Mouse (Mus musculus) embryonic facial prominence, embryonic 14.5 days (tissue): ENCODE results near the gene Zfp747. TPM values are rescaled to one million over a fixed set of nuclear protein-coding genes. Genes with fewer than 3 reads are reported as not detected.
"Not testable (repeated sequence)": the region's sequence is repeated elsewhere in the genome, so short reads cannot be mapped to it uniquely, and the experiment has no call there.

Experiments
- ATAC-seq: fragments of 200-750 bp; cut with Nextera tagmentation; 2 replicates; pipeline ENCODE4 v1.8.0; 2017; ENCODE audit warnings: low read depth, moderate number of reproducible peaks, moderate TSS enrichment
- DNase-seq: peaks from one replicate; pipeline ENCODE4 v3.0.0-alpha.2; 2015; ENCODE audit warnings: low spot score
- H3K27ac ChIP-seq: fragments of 300-500 bp; sonication (generic); replicated peaks from 2 replicates; pipeline ENCODE4 v1.5.1; 2014; ENCODE audit warnings: low read depth, mild to moderate bottlenecking, low read length, moderate library complexity
- H3K27me3 ChIP-seq: fragments of 300-500 bp; sonication (generic); replicated peaks from 2 replicates; pipeline ENCODE4 v1.6.1; 2014; ENCODE audit warnings: low read length; ENCODE audit not compliant: control insufficient read depth, insufficient read depth
- H3K36me3 ChIP-seq: fragments of 300-500 bp; sonication (generic); 2 replicates; pipeline ENCODE4 v1.6.1; 2014; ENCODE audit warnings: low read length, mixed read lengths; ENCODE audit not compliant: control insufficient read depth, insufficient read depth
- H3K4me1 ChIP-seq: fragments of 300-500 bp; sonication (generic); 2 replicates; pipeline ENCODE4 v1.6.1; 2014; ENCODE audit warnings: antibody characterized with exemption, low read length; ENCODE audit not compliant: control insufficient read depth, insufficient read depth
- H3K4me2 ChIP-seq: fragments of 300-500 bp; sonication (generic); 2 replicates; pipeline ENCODE4 v1.6.1; 2014; ENCODE audit warnings: low read depth, mild to moderate bottlenecking, low read length, moderate library complexity, mixed read lengths
- H3K4me3 ChIP-seq: fragments of 300-500 bp; sonication (generic); 2 replicates; pipeline ENCODE4 v1.5.1; 2014; ENCODE audit warnings: low read depth, mild to moderate bottlenecking, low read length
- H3K9ac ChIP-seq: fragments of 300-500 bp; sonication (generic); 2 replicates; pipeline ENCODE4 v1.6.1; 2014; ENCODE audit warnings: low read depth, mild to moderate bottlenecking, low read length, moderate library complexity, mixed read lengths
- H3K9me3 ChIP-seq: fragments of 300-500 bp; sonication (generic); 2 replicates; pipeline ENCODE4 v1.6.1; 2016; ENCODE audit warnings: low read length; ENCODE audit not compliant: control insufficient read depth
- WGBS: fragments of 180-500 bp; shearing (Covaris S2); extraction: QIAGEN DNeasy Blood & Tissue Kit; methylation state at CpG from one replicate; pipeline ENCODE4 v1.1.7; 2014; 5-methylcytosine and 5-hydroxymethylcytosine counted together
- polyA plus RNA-seq: library from polyadenylated mRNA; unstranded; fragments of >200 nt; fragmentation: Nextera tagmentation; extraction: Ambion mirVana; gene quantifications from 2 replicates; pipeline ENCODE4 v1.2.1, GENCODE M21; 2014

The Zfp747 gene
- polyA plus RNA-seq, 1 experiment from 2014 or later: 4.9 TPM

DNA sequence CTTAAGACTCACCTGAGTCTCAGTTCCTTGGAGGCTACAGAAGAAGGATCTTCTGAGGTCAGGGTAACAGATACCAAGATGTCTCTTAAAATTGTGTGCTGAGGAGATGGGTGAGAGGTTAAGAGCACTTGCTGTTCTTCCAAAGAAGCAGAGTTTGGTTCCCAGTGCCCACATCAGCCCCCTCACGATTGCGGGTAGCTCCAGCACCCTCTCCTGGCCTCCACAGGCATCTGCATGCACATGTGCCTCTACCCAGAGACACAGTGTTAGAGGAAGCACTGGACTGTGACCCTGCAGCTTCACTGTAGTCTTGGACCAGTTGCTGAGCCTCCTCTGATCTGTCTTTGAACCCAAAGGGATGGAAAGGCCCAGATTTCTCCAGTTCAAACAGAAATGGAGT lies 27.1 kb upstream of the Zfp747 start:
- Histone ChIP-seq H3K9me3 (no peaks in the 10 kb centered on the region), H3K4me3 (no peak overlapping the region), H3K9ac (no peak overlapping the region), H3K36me3 (peaks cover 5% of the 10 kb centered on the region; the same call in 1 of the 2 replicates), H3K27ac (no peak overlapping the region), H3K27me3 (no peaks in the 10 kb centered on the region), H3K4me2 (no peak overlapping the region), H3K4me1 (0 out of 2 replicates have a peak, but pooled peaks cover 3% of the 10 kb centered on the region)
- 40% methylated on average over 2 of the region's 2 CpGs for WGBS
- no peak for DNase-seq
- no peak for ATAC-seq

DNA sequence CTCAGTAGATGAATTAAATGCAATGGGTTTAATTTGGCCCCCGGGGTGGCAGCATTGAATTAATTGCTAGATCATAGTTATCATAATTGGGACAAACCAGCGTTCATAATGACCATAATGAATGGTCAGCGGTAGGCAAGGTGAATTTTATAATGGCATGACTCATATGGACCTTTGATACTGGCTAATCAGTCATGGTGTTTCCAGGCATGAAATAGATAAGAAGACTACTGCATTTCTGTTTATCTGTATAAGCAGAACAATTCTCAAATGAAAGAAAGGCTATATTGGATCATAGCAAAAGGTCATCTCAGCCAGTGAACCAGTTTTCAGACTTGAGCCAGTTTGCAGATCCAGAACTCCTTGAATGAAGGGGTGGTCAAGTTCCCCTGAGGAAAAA lies 24.5 kb upstream of the Zfp747 start:
- Histone ChIP-seq H3K4me1 (no peaks in the 10 kb centered on the region), H3K9me3 (no peaks in the 10 kb centered on the region), H3K27ac (no peak overlapping the region), H3K36me3 (peaks cover 5% of the 10 kb centered on the region; the same call in 1 of the 2 replicates), H3K9ac (no peak overlapping the region), H3K27me3 (no peaks in the 10 kb centered on the region), H3K4me2 (no peak overlapping the region), H3K4me3 (no peak overlapping the region)
- DNase-seq (no peak), ATAC-seq (no peak)
- WGBS: 66% methylated on average over 3 of the region's 3 CpGs

DNA sequence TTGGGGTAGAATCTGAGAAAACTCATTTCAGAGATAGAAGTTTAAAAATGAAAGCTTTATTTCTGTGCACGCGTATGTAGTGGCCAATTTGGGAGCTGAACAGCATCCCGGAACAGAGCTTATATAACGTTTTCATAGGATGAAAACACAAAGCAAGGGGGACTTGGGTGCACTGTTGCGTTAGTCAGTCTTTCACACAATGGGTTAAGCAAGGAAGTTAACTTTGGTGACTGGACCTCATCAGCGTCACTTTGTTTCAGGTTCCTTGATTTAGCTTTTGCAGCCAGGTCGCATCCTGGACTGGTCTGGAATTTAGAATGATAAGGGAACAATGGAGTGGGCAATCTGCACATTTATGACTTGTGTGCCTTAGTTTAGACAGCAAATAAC lies 18.1 kb upstream of the Zfp747 start:
- Histone ChIP-seq H3K27me3 (no peaks in the 10 kb centered on the region), H3K27ac (peak overlapping the region; percentile 72), H3K4me3 (peak overlapping the region; percentile 71), H3K9ac (peak overlapping the region; percentile 62), H3K4me2 (peak overlapping the region; percentile 75), H3K4me1 (peaks cover 10% of the 10 kb centered on the region), H3K9me3 (no peaks in the 10 kb centered on the region), H3K36me3 (peaks cover 10% of the 10 kb centered on the region)
- DNase-seq (no peak), ATAC-seq (no peak)
- 20% methylated on average over 7 of the region's 7 CpGs for WGBS

- H3K9me3 ChIP-seq: no peaks in the 10 kb centered on the region
- peak within 1 kb of the TSS; percentile 75 for H3K4me2 ChIP-seq
- ATAC-seq: peak; percentile 94
- WGBS: under 1% methylated on average over 35 of the region's 45 CpGs
- no peaks in the 10 kb centered on the region for H3K27me3 ChIP-seq
- H3K9ac ChIP-seq: peak within 1 kb of the TSS; percentile 84
- H3K36me3 ChIP-seq: peaks cover 10% of the 10 kb centered on the region
- H3K4me1 ChIP-seq: peaks cover 10% of the 10 kb centered on the region
- H3K4me3 ChIP-seq: peak within 1 kb of the TSS; percentile 71
- peak within 1 kb of the TSS; percentile 90 for H3K27ac ChIP-seq
- peak; percentile 99 for DNase-seq
These were observed 17.5 kb upstream of the Zfp747 start, which contains the start of gene E430018J23Rik for GRCm38 (mm10) chr7:127393157-127393943. E430018J23Rik (minus strand) TSS chr7:127393629.

GRCm38 (mm10) chr7:127392251-127392824 lies 16.5 kb upstream of the Zfp747 start:
- no peak overlapping the region for H3K27ac ChIP-seq
- H3K4me3 ChIP-seq: peak overlapping the region; percentile 71
- no peaks in the 10 kb centered on the region for H3K27me3 ChIP-seq
- peaks cover 10% of the 10 kb centered on the region for H3K36me3 ChIP-seq
- H3K9me3 ChIP-seq: no peaks in the 10 kb centered on the region
- ATAC-seq: no peak
- H3K4me1 ChIP-seq: peaks cover 10% of the 10 kb centered on the region
- peak overlapping the region; percentile 84 for H3K9ac ChIP-seq
- no peak for DNase-seq
- peak overlapping the region; percentile 75 for H3K4me2 ChIP-seq
- WGBS: 88% methylated on average over 8 of the region's 8 CpGs

DNA sequence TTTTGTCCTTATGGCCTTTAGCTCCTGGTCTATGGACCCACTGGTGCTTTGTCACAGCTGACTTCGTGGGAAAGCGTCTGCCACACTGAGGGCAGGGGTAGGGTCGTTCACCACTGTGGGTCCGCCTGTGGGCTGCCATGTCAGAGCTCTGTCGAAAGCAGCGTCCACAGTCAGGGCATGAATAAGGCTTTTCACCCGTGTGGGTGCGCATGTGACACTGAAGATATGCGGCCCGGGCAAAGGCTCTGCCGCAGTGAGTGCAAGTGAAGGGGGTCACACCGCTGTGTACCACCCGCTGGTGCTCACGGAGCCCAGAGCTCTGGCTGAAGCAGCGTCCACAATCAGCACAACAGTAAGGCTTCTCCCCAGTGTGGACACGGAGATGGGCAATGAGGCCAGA lies 15.7 kb upstream of the Zfp747 start:
- Histone ChIP-seq H3K4me1 (peaks cover 10% of the 10 kb centered on the region), H3K36me3 (peaks cover 10% of the 10 kb centered on the region), H3K9ac (no peak overlapping the region), H3K27ac (no peak overlapping the region), H3K9me3 (no peaks in the 10 kb centered on the region), H3K27me3 (no peaks in the 10 kb centered on the region), H3K4me2 (no peak overlapping the region), H3K4me3 (no peak overlapping the region)
- WGBS: 96% methylated on average over 16 of the region's 16 CpGs
- no peak for ATAC-seq
- no peak for DNase-seq

DNA sequence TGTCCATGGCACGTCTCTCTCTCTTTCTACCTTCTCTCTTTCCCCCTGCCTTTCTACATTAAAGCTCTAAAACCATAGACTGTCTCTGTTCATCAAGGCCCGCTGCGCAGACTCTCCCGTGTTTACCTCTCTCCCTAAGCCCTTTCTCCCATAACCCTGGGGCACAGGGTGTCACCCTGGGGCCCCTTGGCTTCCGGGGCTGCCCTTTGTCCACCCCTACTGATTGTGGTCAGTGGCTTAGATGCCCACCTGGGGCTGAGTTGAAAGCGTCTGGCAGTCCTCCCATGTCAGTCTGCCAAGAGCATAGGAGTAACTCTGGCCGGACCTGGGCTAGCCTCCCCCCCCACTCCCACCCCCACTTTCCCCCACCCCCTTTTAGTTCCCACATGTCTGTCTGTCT lies 14.5 kb upstream of the Zfp747 start:
- ATAC-seq (no peak), DNase-seq (no peak)
- 79% methylated on average over 7 of the region's 7 CpGs for WGBS
- H3K9ac ChIP-seq: no peak overlapping the region
- H3K9me3 ChIP-seq: no peaks in the 10 kb centered on the region
- no peaks in the 10 kb centered on the region for H3K27me3 ChIP-seq
- H3K36me3 ChIP-seq: peaks cover 10% of the 10 kb centered on the region
- no peak overlapping the region for H3K27ac ChIP-seq
- no peak overlapping the region for H3K4me3 ChIP-seq
- peaks cover 10% of the 10 kb centered on the region for H3K4me1 ChIP-seq
- H3K4me2 ChIP-seq: no peak overlapping the region

DNA sequence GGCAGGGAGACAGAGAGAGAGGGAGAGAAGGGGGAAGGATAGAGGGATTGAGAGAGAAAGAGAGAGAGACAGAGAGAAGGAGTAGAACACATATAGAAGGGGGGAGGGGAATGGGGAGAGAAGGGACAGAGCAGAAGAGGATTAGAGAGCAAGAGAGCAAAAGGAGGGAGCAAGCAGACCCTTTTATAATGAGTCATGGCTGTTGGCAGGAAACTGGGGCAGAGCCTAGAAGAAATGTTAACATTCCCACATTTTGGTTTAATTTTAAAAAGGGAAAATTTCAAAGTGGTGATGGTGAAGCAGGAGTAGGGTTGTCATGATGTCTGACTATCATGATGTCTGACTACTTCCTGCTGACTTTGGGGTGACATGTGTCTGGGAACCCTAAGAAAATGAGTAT lies 12.4 kb upstream of the Zfp747 start:
- not testable (repeated sequence) for H3K9me3 ChIP-seq, H3K4me3 ChIP-seq, H3K27ac ChIP-seq, H3K4me2 ChIP-seq, H3K27me3 ChIP-seq, ATAC-seq, H3K9ac ChIP-seq, H3K4me1 ChIP-seq, DNase-seq
- H3K36me3 ChIP-seq: peaks cover 18% of the 10 kb centered on the region
